Comparison of ENCODE assay signal across 10 mouse cellular contexts in the genomic region with DNA sequence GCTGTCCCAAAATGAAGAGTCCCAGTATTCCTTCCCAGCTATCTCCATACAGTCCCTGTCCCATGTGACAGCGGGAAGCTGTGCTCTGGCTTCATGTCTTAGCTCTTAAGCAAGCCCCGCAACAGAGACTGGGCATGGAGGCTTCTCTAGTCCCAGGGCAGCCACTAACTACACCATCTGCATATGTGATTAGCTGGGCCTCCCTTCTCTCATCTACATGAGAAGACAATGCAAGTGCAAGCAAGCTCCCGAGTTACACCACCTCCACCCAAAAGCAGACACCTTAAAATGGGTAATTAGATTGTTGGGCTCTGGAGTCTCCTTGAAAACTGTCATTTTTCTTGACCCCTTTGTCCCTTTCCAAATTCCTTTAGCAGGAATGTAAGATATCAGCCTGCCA. TPM values are rescaled to one million over a fixed set of nuclear protein-coding genes. Genes with fewer than 3 reads are reported as not detected.
DNase-seq lines count a peak whose midpoint lies in the region; ATAC-seq and TF ChIP-seq lines count a peak whose summit lies in the region.
"Had no signal": no experiment of that assay in that cellular context is flagged by ENCODE, and none has a peak within 500 bp of the region (broad histone marks: within the 10 kb centered on the region; RNA-seq: fewer than 3 reads in every experiment).

No protein-coding gene starts in this region.

- ATAC-seq in kidney, embryonic 15.5 days (replicated peaks; ENCODE audit: low FRiP score), result no peak
- ATAC-seq in embryonic facial prominence, embryonic 13.5 days (ENCODE audit: insufficient number of reproducible peaks, insufficient read depth, low FRiP score, low TSS enrichment, low read depth), result no peak
- no peak for ATAC-seq in liver, embryonic 14.5 days (ENCODE audit: insufficient read depth)
- ATAC-seq in neural tube, embryonic 14.5 days (ENCODE audit: low read depth), result no peak

- no peak overlapping the region for H3K4me3 ChIP-seq in kidney, embryonic 15.5 days (replicated peaks)
- no peak overlapping the region for H3K4me3 ChIP-seq in embryonic facial prominence, embryonic 13.5 days
- H3K4me3 ChIP-seq in liver, embryonic 14.5 days (ENCODE audit: insufficient read depth in 1 of 2, low read depth in 2 of 2, low read length in 2 of 2), result no peak overlapping the region
- no peak overlapping the region for H3K4me3 ChIP-seq in neural tube, embryonic 14.5 days (ENCODE audit: low read depth, low read length)

- 79% methylated on average over 3 of the region's 3 CpGs for WGBS in kidney, embryonic 15.5 days
- 78% methylated on average over 3 of the region's 3 CpGs for WGBS in embryonic facial prominence, embryonic 13.5 days
- WGBS in liver, embryonic 14.5 days (ENCODE audit: insufficient replicate concordance), result 71% methylated on average over 3 of the region's 3 CpGs
- 25% methylated on average over 3 of the region's 3 CpGs for WGBS in neural tube, embryonic 14.5 days

- H3K4me2 ChIP-seq in kidney, embryonic 15.5 days, result 0 out of 2 replicates have a peak overlapping the region, but pooled peaks have one; percentile 84
- no peak overlapping the region for H3K4me2 ChIP-seq in embryonic facial prominence, embryonic 13.5 days
- peak overlapping the region; percentile 99 for H3K4me2 ChIP-seq in liver, embryonic 14.5 days (ENCODE audit: low read depth)
- peak overlapping the region; percentile 64; the same call in 1 of the 2 replicates for H3K4me2 ChIP-seq in neural tube, embryonic 14.5 days (ENCODE audit: low read depth, low read length)

- no peaks in the 10 kb centered on the region for H3K27me3 ChIP-seq in kidney, embryonic 15.5 days
- H3K27me3 ChIP-seq in embryonic facial prominence, embryonic 13.5 days, result peaks cover 3% of the 10 kb centered on the region; the same call in 1 of the 2 replicates
- H3K27me3 ChIP-seq in liver, embryonic 14.5 days (ENCODE audit: control insufficient read depth, insufficient read depth, low read length), result peaks cover 6% of the 10 kb centered on the region
- H3K27me3 ChIP-seq in neural tube, embryonic 14.5 days (ENCODE audit: control insufficient read depth, insufficient read depth, low read length), result no peaks in the 10 kb centered on the region

- H3K36me3 ChIP-seq in kidney, embryonic 15.5 days, result no peaks in the 10 kb centered on the region
- peaks cover 4% of the 10 kb centered on the region; the same call in 1 of the 2 replicates for H3K36me3 ChIP-seq in embryonic facial prominence, embryonic 13.5 days
- H3K36me3 ChIP-seq in liver, embryonic 14.5 days (replicated peaks; ENCODE audit: control insufficient read depth, insufficient read depth, low read depth), result no peaks in the 10 kb centered on the region
- no peaks in the 10 kb centered on the region for H3K36me3 ChIP-seq in neural tube, embryonic 14.5 days (ENCODE audit: control insufficient read depth, insufficient read depth, low read length)

- peaks cover 39% of the 10 kb centered on the region for H3K4me1 ChIP-seq in kidney, embryonic 15.5 days
- peaks cover 29% of the 10 kb centered on the region for H3K4me1 ChIP-seq in embryonic facial prominence, embryonic 13.5 days
- peaks cover 16 to 27% of the 10 kb centered on the region in 2 experiments for H3K4me1 ChIP-seq in liver, embryonic 14.5 days (replicated peaks; ENCODE audit: control insufficient read depth in 2 of 2, insufficient read depth in 2 of 2, low read length in 1 of 2)
- peaks cover 15% of the 10 kb centered on the region for H3K4me1 ChIP-seq in neural tube, embryonic 14.5 days (ENCODE audit: control insufficient read depth, insufficient read depth, low read length)

- no peak for TF ChIP-seq EP300 in liver, embryonic 14.5 days (IDR thresholded peaks at IDR 0.05; ENCODE audit: low read depth)

- no peak overlapping the region for H3K27ac ChIP-seq in kidney, embryonic 15.5 days
- H3K27ac ChIP-seq in embryonic facial prominence, embryonic 13.5 days, result no peak overlapping the region
- peak overlapping the region; percentile 8; the same call in 1 of the 2 replicates for H3K27ac ChIP-seq in liver, embryonic 14.5 days
- no peak overlapping the region; the same call in 1 of the 2 replicates for H3K27ac ChIP-seq in neural tube, embryonic 14.5 days (ENCODE audit: low read depth, low read length)

- no peaks in the 10 kb centered on the region for H3K9me3 ChIP-seq in kidney, embryonic 15.5 days (replicated peaks)
- H3K9me3 ChIP-seq in embryonic facial prominence, embryonic 13.5 days, result no peaks in the 10 kb centered on the region
- H3K9me3 ChIP-seq in liver, embryonic 14.5 days (ENCODE audit: control insufficient read depth, low read length), result no peaks in the 10 kb centered on the region
- H3K9me3 ChIP-seq in neural tube, embryonic 14.5 days (ENCODE audit: control insufficient read depth, low read length), result no peaks in the 10 kb centered on the region

- 0 out of 2 replicates have a peak overlapping the region, but pooled peaks have one; percentile 2 for H3K9ac ChIP-seq in kidney, embryonic 15.5 days
- H3K9ac ChIP-seq in embryonic facial prominence, embryonic 13.5 days, result peak overlapping the region; percentile 87; the same call in 1 of the 2 replicates
- peak overlapping the region; percentile 78; the same call in 1 of the 2 replicates for H3K9ac ChIP-seq in liver, embryonic 14.5 days (replicated peaks)
- H3K9ac ChIP-seq in neural tube, embryonic 14.5 days (replicated peaks; ENCODE audit: low read depth, low read length), result no peak overlapping the region

- no peak for TF ChIP-seq CTCF in liver, embryonic 14.5 days (IDR thresholded peaks at IDR 0.05; ENCODE audit: low read depth)

- no peak for DNase-seq in kidney, postnatal 36 days
- no peak for DNase-seq in liver, embryonic 14.5 days (ENCODE audit: low read depth in 3 of 3, low spot score in 3 of 3)
- no peak for DNase-seq in urinary bladder, adult 18-20 months (ENCODE audit: low spot score in 2 of 2)
- DNase-seq in embryo, embryonic 10 days (ENCODE audit: low spot score), result no peak
- DNase-seq: adrenal gland, postnatal 25 days; cerebellum, adult 9-10 months; lung, postnatal 10 days had no signal

RNA-seq across cellular contexts. Expression of a gene that starts 3.0 kb away (rescaled TPM):
- 82.7 and 87.5 TPM in 2 replicates for polyA plus RNA-seq in kidney, embryonic 15.5 days (2015; fragmentation: Nextera tagmentation; extraction: Ambion mirVana)
- 80.7 and 87.8 TPM in 2 replicates for polyA plus RNA-seq in embryonic facial prominence, embryonic 13.5 days (2015; fragmentation: Nextera tagmentation; extraction: Ambion mirVana)
- polyA plus RNA-seq in liver, embryonic 14.5 days (2012; rRNA removed), result 15.3 and 17.6 TPM in 2 replicates
- 42.6 and 43.4 TPM in 2 replicates for polyA plus RNA-seq in liver, embryonic 14.5 days (2014; fragmentation: Nextera tagmentation; extraction: Ambion mirVana)
- 47.7 and 48.2 TPM in 2 replicates for polyA plus RNA-seq in neural tube, embryonic 14.5 days (2014; fragmentation: Nextera tagmentation; extraction: Ambion mirVana)

RNA-seq across cellular contexts. Expression of a gene that starts 26.1 kb away (rescaled TPM):
- polyA plus RNA-seq in kidney, embryonic 15.5 days (2015; fragmentation: Nextera tagmentation; extraction: Ambion mirVana), result 98.1 and 106 TPM in 2 replicates
- polyA plus RNA-seq in embryonic facial prominence, embryonic 13.5 days (2015; fragmentation: Nextera tagmentation; extraction: Ambion mirVana), result 81.2 and 82.1 TPM in 2 replicates
- 33.4 and 43.4 TPM in 2 replicates for polyA plus RNA-seq in liver, embryonic 14.5 days (2012; rRNA removed)
- 64.1 and 65.4 TPM in 2 replicates for polyA plus RNA-seq in liver, embryonic 14.5 days (2014; fragmentation: Nextera tagmentation; extraction: Ambion mirVana)
- polyA plus RNA-seq in neural tube, embryonic 14.5 days (2014; fragmentation: Nextera tagmentation; extraction: Ambion mirVana), result 74.0 and 77.1 TPM in 2 replicates
